Mouse (Mus musculus) heart, postnatal 36 days (tissue): ENCODE measurements around the gene Arfgef2. TPM values are rescaled to one million over a fixed set of nuclear protein-coding genes. Genes with fewer than 3 reads are reported as not detected.
"Not testable (repeated sequence)": the region's sequence is repeated elsewhere in the genome, so short reads cannot be mapped to it uniquely, and the experiment has no call there.

Experiments used
- DNase-seq, 2 experiments: peaks; one replicate each; pipeline ENCODE4 v3.0.0; 2021 to 2022
- intact Hi-C: fragments of 180-260 bp; cut with DNase I; formaldehyde crosslinking; loops from one replicate; pipeline ENCODE4 v1.15.1; 2025
- total RNA-seq, 2 experiments: library from RNA; stranded (reverse); gene quantifications; 2 replicates each; pipeline ENCODE4 v1.2.3; 2021

The Arfgef2 gene
- total RNA-seq: 10 to 100 TPM; 42.0 to 44.1 TPM

DNA sequence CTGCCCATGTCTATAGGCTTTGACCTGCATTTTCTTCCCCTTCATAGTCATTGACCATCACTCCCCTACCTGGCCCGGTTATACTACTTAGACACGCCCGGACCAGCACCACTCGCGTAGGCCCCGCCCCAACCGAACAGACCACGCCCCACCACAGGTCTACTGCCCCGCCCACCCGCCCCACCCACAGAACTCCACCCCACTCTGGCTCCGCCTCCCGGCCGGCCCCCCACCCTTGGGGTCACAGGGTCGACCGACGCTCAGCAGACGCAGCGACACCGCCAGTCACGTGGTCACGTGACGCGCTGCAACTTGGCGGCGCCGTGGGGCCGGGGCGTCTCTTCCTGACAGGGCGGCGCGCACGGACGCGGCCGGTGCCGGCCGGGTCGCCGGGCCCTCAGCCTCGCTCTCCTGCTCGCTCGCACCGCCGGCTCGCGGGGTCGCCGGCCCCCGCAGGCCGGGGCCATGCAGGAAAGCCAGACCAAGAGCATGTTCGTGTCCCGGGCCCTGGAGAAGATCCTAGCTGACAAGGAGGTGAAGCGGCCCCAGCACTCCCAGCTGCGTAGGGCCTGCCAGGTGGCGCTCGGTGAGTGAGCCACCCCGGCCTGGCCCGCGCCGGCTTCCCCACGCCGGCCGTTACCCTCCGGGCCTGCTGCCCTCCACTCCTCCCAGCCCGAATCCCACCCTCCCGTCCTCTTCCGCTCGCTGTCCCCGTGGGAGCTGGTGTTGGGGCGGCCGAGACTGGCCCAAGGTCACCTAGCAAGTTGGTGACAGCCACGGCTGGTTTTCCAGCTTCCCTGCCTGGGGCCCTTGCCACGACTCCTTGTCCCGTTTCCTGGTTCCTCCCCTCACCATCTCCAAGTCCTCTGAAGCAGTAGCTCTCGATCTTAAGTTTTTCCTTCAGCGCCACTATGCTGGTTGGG lies at the start of gene Arfgef2:
Arfgef2 (plus strand) TSS at position 339 of the 923 bp plus-strand sequence.
- intact Hi-C loops: no loop called here
- peak; percentile 85 to 89 for DNase-seq

DNA sequence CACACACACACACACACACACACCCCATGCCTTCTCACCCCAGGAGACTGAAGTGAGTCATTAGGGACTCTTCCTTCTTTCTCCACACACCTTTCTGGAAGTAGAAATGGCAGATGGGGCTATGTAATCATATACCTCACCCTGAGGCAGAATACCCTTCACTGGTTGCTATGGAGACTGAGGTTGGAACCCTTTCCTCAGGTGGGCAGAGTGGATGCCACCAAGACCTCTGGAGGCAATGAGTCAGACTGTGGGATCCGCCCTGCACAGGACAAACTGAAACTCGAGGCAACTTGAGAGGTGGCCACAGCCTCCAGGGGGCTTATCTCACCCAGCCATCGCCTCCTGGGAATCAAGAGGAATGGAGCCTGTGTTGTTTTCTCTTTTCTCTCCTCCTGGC lies 47.4 kb upstream of the Arfgef2 start:
- intact Hi-C loops: no loop called here
- DNase-seq: no peak

DNA sequence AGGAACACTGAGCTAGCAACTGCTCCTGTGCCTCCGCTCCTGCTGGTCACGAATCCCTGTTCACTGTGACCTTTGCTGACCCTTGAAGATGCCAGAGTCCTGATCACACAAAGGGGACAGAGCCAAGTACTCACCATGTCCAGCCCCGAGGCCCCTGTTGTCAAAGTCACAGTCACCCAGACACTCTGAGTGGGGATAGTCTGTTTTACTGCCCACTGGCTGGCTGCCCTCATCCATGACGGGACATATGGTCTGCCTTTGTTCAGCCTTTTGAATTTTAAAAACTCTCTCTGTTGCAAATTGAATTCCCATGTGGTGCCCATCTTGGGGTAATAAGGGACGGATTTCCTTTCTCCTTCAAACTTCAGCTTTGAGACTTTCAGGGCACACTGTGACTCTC lies 41.3 kb upstream of the Arfgef2 start:
- intact Hi-C loops: no loop called here
- no peak for DNase-seq

DNA sequence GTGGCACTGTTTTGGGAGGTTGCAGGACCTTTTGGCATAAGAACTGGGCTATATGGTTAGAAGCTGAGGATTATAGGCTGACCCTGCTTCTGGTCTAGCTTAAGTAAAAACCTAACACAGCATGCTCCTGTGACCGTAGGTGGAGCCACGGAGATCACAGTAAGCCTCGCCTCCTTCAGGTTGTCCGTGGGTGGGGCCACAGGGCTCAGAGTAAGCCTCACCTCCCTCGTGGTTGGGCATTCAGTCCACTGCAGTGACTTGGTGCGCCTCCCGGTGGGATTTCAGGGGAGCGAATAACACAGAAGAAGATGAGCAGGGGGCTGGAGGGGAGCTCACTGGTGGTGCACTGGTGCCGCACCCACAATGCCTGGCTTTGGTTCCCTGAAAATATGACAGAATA lies 37.8 kb upstream of the Arfgef2 start:
- intact Hi-C loops: no loop called here
- no peak for DNase-seq

DNA sequence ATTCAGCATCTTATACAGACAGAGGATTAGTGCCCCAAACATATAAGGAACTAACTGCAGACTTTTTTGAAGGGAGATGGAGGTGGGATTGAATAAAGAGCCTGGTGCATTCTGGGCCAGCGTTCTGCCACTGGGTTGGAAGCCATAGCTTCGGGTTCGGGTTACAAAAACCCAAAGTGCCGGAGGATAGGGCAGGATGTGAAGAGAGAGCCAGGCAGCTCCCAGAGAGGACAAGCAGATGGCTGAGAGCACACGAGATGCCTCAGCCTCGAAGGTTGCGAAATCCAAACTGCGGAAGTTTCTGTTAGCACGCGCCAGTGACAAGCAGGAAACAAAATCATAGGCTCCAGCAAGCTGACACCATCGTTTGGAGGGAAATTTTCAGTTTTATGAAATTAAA lies 34.0 kb upstream of the Arfgef2 start:
- peak; percentile 39 to 53 for DNase-seq
- intact Hi-C loops: no loop called here

DNA sequence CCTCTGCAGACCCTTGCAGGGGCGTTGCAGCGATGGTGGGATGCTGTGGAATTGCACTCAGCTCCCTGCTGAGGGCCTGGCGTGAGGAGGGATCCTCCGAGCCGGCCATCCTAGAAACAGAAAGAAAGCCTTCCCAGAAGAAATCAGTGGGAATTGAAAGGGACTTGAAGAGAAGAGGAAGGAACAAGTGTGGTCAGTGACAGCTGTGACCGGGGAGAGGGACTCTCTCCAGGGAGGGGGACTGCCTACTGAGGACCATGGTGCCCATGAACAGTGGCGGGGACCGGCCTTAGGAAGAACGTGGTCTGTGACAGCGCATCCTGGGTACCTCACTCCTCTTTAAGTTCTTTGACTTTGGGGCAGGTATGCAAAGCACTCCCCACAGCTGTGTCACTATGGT lies 31.8 kb upstream of the Arfgef2 start:
- no peak for DNase-seq
- intact Hi-C loops: no loop called here

DNA sequence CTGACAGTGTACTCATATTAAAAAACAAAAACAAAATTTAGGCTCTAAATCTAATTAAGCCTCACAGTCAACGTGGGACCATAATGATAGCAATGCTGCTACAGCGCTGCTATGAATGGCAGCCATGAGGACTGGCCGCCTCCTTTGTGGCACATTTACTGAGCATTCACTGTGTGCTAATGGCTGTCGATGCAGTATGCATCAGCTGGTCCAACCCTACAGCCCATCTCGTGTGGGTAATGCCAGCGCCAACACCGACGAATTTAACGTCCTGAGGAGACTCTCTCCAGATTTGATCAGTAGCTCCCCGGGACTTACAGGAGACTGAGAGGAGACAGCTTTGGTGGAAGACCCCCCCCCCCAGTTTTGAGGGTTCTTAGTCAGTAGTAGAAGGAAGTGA lies 31.1 kb upstream of the Arfgef2 start:
- intact Hi-C loops: no loop called here
- no peak for DNase-seq

DNA sequence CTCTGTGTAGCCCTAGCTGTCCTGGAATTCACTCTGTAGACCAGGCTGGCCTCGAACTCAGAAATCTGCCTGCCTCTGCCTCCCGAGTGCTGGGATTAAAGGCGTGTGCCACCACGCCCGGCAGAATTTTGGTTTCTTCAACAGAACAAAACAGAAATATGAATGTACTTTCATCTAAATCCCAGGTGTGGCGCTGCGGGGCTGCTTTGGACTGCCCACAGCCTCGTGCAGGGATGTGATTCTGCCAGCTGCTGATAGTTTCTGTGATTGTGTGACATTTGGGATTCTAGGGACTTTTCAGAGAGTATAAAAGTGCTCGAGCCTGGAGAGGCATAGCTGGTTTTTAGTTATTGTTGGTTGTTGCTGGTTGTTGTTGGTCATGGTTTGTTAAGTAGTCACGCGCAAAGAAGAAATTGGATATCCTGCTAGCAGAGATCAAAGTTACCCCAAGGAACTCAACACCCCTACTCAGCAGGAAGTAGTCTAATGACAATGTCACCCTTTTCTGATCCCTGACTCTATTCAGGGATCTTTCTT lies 30.0 kb upstream of the Arfgef2 start:
- DNase-seq: no peak
- intact Hi-C loops: no loop called here

DNA sequence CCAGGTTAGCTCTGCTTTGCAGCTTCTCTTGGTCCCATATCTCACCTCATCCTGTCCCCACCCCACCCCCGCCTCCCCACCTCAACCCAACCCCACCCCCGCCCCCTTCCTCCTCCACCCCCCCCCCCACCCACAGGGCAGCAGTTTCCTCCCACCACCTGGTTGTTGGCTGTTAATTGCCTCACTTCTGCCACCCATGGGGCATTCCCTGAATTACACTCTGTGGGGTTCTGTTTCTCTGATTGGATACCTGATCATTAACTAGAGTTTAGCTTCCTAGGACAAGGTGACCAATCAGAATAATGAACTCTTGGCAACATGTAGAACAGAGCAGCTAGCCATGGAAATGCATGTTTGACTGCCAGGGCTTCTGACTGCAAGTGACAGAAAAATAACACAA lies 29.1 kb upstream of the Arfgef2 start:
- peak in 1 of 2 experiments; percentile 26 for DNase-seq
- intact Hi-C loops: no loop called here

DNA sequence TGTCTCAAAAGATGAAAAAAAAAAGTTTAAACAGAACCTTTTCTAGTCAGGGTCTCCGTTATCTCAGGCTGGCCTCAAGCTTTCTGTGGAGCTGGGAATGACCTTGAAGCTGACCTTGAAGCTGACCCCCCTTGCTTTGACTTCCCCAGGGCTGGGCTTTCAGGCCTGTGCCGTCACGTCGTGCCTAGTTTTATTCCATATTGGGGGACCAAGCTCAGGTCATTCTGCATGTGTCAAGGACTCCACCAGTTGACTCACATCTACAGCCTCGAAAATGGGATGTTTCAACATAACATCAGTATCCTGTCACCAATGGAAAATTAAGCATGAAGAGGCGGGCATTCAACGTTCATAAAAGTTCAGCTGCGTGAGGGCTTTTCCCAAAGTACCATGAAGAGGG lies 25.4 kb upstream of the Arfgef2 start:
- intact Hi-C loops: loop anchor here (5.0 kb wide), 1 partner anchor 68 kb away; the partner anchor contains the start of gene Prex1
- no peak for DNase-seq

DNA sequence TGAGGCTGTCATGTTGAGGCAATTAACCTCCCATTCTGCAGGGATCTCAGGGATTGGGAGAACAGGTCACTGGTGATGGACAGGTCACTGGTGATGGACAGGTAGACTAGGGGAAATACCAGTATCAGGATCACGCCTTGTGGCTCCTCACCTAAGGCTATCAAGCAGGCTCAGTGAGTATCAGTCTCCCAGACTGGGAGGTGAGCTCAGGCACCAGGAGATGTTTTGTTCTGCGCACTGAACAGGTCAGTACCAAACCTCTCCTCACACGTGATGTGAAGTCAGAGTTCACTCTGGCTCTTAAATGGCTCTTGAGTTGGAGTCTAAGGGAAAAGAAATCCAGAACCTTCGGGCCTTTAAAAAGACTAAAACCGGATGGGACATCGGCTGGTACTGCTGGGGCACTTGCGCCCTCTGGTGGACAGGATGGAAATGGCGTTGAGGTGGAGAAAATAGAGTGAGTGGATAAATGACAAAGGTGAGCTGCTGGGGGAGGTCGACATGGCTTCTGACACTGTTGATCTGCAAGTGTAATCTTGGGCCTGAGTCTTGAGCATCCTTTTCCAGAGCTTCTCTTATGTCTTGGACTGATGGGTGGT lies 24.3 kb upstream of the Arfgef2 start:
- intact Hi-C loops: loop anchor here (1.0 to 5.0 kb wide), 2 partner anchors 69 to 189 kb away; partner anchors contain the start of gene Prex1
- DNase-seq: peak; percentile 78 to 86

DNA sequence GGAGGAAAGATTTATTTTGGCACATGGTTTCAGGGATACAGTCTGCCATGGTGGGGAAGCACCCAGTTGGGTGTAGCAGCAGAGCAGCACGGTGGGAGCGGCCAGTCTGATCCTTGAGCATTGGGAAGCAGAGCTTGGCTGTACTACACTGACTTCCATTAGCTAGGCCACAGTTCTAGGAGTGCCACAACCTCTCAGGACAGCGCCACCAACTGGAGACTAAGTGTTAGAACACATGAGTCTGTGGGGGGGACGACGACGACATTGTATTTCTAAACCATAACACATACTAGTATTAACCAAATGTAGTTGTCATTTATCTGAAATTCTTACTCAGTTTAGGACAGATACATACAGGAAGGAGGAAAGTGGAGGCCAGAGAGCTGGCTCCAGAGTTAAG lies 21.0 kb upstream of the Arfgef2 start:
- intact Hi-C loops: loop anchor here (5.0 kb wide), 1 partner anchor 72 kb away; the partner anchor contains the start of gene Prex1
- no peak for DNase-seq

DNA sequence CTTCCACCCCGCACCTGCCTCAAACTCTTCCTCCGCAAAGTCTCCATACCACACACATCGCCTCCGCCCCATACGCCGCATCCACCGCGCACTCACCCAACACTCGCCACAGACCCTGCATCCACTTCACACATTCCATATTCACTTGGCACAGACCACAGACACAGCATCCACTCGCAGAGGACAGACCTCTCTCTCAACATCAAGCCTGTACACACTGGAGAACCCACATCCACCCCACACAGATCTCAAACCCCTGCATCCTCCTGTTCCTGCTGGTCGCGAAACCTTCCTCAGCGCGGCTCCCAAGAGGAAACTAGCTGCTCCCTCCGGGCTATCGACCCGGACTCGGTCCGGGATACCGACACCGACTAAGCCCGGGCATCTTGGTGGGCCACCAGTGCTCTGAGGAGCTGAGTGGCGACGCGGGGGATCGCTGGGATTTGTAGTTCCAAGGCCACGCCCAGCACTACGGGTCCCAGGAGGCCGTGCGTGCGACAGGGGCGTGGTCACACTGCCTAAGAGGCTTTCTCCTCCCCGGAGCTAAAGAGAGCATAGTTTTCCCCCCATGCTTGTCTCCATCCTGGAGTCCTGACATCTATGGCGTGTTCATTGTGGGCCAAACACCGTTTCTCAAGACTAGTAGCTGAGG lies 18.9 kb upstream of the Arfgef2 start:
- intact Hi-C loops: loop anchor here (5.0 kb wide), 1 partner anchor 794 kb away; the partner anchor contains the start of gene Ncoa3
- peak; percentile 82 to 87 for DNase-seq

DNA sequence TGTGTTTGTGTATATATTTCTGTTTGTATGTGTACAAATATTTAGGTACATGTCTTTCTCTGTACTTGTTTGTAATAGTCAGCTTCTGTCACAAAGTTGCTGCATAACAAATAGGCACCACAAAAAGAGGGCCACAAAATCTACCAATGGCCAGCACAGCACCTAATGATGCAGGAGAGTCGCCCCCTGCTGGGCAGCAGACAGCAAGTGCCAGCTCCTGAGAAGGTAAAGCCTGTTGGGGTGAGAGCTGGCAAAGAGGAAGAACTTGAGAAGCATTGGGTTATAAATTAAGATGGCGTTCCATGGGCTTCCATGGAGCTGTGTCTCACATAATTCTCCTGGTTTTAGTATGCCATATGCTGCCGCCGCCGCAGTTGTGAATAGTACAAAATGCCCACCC lies 13.7 kb upstream of the Arfgef2 start:
- no peak for DNase-seq
- intact Hi-C loops: no loop called here

DNA sequence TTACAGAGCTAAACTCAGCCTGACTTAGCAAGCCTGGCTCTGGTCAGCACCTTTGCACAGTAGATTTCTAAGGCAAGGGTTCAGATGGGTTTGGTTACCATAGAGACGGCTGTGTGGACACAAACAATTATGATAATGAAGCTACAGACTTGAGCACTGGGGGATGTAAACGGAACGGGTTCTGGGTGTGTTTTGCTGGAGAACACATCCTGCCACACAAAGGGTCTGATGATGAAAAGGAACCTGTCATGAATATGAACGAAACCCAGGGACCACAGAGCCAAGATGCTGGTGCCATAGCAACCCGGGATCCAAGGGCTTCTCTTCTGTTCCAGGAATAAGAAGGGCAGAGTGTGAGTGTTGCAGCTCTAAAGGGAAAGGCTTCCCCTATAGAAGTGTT lies 13.0 kb upstream of the Arfgef2 start, which contains the start of gene Trp53rkb:
Trp53rkb (plus strand) TSS at position 177 of the 400 bp plus-strand sequence.
- no peak for DNase-seq
- intact Hi-C loops: no loop called here

DNA sequence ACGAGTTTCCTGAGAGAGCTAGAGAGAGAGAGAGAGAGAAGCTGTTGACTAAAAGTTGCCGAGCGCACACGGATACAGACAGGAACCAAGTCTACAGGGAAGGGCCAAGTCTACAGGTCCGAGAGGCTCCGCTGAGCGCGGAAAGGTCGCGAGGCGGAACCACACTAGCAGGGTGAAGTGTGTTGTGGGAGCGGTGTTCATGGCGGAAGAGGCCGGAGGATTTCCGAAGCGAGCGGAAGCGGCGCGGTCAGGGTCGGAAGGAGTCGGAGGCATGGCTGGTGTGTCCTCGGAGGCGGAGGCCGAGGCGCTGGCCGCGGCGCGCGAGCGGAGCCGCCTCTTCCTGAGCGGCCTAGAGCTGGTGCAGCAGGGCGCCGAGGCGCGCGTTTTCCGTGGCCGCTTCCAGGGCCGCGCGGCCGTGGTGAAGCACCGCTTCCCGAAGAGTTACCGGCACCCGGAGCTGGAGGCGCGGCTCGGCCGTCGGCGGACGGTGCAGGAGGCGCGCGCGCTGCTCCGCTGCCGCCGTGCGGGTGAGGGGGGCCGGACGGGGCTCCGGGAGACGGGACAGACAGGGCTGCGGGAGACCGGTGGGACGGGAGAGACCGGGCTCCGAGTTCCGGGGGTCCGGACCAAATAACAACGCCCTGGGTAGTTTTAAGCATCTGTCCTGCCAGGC lies 11.7 kb upstream of the Arfgef2 start:
- peak; percentile 88 to 89 for DNase-seq
- intact Hi-C loops: not testable (repeated sequence)

DNA sequence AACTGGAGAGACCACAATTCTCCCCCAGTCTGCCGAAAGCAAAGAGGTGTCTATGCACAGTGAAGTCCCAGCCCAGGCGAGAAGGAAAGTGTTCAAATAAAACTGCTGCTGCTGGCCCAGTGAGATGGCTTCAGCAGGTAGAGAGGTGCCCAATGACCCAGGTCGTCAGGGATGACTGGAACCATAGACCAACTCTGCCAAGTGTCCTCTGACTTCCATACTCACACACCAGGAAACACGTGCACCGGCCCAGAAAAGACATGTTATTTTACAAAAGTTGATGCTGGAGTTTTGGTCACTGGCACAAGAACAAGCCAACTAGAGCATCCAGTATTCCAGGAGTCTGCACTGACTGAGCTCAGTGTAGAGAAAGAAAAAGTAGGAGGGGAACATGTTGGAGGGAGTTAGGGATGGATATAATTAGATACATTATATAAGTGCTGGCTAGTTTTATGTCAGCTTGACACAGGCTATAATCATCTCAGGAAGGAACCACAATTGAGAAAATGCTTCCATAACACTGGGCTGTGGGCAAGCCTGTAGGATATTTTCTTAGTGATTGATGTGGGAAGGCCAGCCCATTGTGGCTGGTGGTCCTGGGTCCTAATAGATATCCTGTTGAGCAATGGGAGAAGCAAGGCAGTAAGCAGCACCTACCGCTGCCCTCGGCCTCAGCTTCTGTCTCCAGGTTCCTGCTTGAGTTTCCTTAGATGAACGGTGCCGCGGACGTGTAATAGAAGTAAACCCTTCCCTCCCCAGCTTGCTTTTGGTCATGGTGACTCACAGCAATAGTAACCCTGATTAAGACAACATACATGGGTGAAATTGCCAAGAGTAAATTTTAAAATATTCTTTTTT lies 5.5 kb upstream of the Arfgef2 start:
- DNase-seq: no peak
- intact Hi-C loops: no loop called here

DNA sequence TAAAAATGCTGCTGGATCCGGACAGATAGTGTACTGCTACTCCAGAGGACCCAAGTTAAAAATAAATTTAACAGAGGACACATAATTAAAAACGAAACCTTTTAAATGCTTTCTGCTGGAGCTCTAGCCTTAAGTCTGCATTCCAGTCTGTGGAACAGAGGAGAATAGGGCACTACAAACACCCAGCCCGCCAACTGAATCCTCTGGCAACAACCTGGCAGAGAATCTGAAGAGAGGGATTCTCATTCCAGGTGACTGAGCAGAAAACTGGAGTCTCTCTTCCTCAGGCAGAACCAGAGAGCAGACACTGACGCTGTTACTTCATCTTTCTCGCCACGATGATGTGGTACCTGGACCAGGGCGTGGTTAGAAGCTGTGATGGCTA lies 4.9 kb upstream of the Arfgef2 start:
- intact Hi-C loops: no loop called here
- DNase-seq: no peak

DNA sequence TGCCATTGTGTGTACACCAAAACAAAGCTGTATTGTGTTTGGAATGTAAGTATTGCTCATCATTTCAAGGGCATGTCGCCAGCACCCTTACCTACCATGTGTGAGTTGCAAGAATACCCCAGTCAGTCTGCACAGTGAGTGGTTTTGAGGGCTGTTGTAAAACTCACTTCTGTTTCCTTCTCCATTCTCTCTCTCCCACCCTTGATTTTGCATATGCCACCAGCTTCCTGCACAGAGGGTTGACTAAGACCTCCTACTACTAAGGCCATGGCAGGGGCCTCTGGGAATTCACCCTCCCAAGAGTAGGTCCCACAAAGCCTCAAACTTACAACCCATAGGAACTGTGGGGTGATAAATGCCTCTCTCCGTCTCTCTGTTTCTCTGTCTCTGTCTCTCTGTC lies 4.0 kb upstream of the Arfgef2 start:
- no peak for DNase-seq
- intact Hi-C loops: no loop called here
